Mouse (Mus musculus) thymus, adult 2 months (tissue): ENCODE measurements around the gene Zfp704. TPM values are rescaled to one million over a fixed set of nuclear protein-coding genes. Genes with fewer than 3 reads are reported as not detected.

Source experiments
- DNase-seq: peaks from one replicate; pipeline ENCODE4 v3.0.0; 2021
- H3K27ac ChIP-seq: fragments of 200-500 bp; 2 replicates; pipeline ENCODE4 v1.5.1; 2012; ENCODE audit warnings: low read length, control low read depth; ENCODE audit not compliant: control insufficient read depth, insufficient read depth
- H3K27me3 ChIP-seq: fragments of 200-500 bp; 2 replicates; pipeline ENCODE4 v1.6.1; 2012; ENCODE audit warnings: mild to moderate bottlenecking, low read length, moderate library complexity, mixed read lengths; ENCODE audit not compliant: control insufficient read depth, insufficient read depth
- H3K36me3 ChIP-seq: fragments of 200-500 bp; 2 replicates; pipeline ENCODE4 v1.6.1; 2012; ENCODE audit warnings: mild to moderate bottlenecking, low read length, moderate library complexity; ENCODE audit not compliant: control insufficient read depth, insufficient read depth
- H3K4me1 ChIP-seq: fragments of 200-500 bp; replicated peaks from 2 replicates; pipeline ENCODE4 v1.6.1; 2012; ENCODE audit warnings: low read length; ENCODE audit not compliant: control insufficient read depth, insufficient read depth
- H3K4me3 ChIP-seq: fragments of 200-500 bp; 2 replicates; pipeline ENCODE4 v1.5.1; 2012; ENCODE audit warnings: mild to moderate bottlenecking, low read length, control low read depth, moderate library complexity; ENCODE audit not compliant: control insufficient read depth, insufficient read depth
- CTCF ChIP-seq: fragments of 200-500 bp; IDR thresholded peaks from 2 replicates; pipeline ENCODE4 v1.5.1; 2012; ENCODE audit warnings: mild to moderate bottlenecking, control low read depth, low read length, moderate library complexity, borderline replicate concordance; ENCODE audit not compliant: control insufficient read depth, poor library complexity, insufficient read depth; ENCODE audit errors: extremely low read depth
- POLR2A ChIP-seq: fragments of 200-500 bp; IDR thresholded peaks from 2 replicates; pipeline ENCODE4 v1.6.1; 2012; ENCODE audit warnings: mild to moderate bottlenecking, low read length, control low read depth, moderate library complexity; ENCODE audit not compliant: control insufficient read depth, poor library complexity, insufficient read depth; ENCODE audit errors: extremely low read depth
- WGBS: fragments of 180-500 bp; shearing (Covaris S2); methylation state at CpG from one replicate; pipeline ENCODE4 v1.1.7; 2018; 5-methylcytosine and 5-hydroxymethylcytosine counted together
- polyA plus RNA-seq: library from polyadenylated mRNA; depleted of rRNA; stranded (reverse); fragments of >200 nt; gene quantifications from 2 replicates; pipeline ENCODE4 v1.2.3, GENCODE M21; 2012

The Zfp704 gene
- polyA plus RNA-seq, 1 experiment: 7.4 TPM

- no peak overlapping the region for H3K4me3 ChIP-seq
- 28% methylated on average over 6 of the region's 6 CpGs for WGBS
- DNase-seq: peak; percentile 67
- H3K4me1 ChIP-seq: peaks cover 15% of the 10 kb centered on the region
- TF ChIP-seq POLR2A (no peak), CTCF (no peak)
- no peak overlapping the region for H3K27ac ChIP-seq
- no peaks in the 10 kb centered on the region for H3K27me3 ChIP-seq
- no peaks in the 10 kb centered on the region for H3K36me3 ChIP-seq
These were observed 109.2 kb downstream of the Zfp704 start for GRCm38 (mm10) chr3:9500725-9501124.

- TF ChIP-seq CTCF (no peak), POLR2A (no peak)
- H3K36me3 ChIP-seq: no peaks in the 10 kb centered on the region
- WGBS: 37% methylated on average over 8 of the region's 8 CpGs
- H3K4me3 ChIP-seq: no peak overlapping the region
- no peaks in the 10 kb centered on the region for H3K27me3 ChIP-seq
- H3K4me1 ChIP-seq: peaks cover 13% of the 10 kb centered on the region
- DNase-seq: peak; percentile 22
- peak overlapping the region; percentile 14 for H3K27ac ChIP-seq
These were observed 109.8 kb downstream of the Zfp704 start for GRCm38 (mm10) chr3:9499994-9500553.

- WGBS: 19% methylated on average over 5 of the region's 5 CpGs
- Histone ChIP-seq H3K36me3 (no peaks in the 10 kb centered on the region), H3K27ac (no peak overlapping the region), H3K4me3 (no peak overlapping the region), H3K4me1 (peaks cover 13% of the 10 kb centered on the region), H3K27me3 (no peaks in the 10 kb centered on the region)
- TF ChIP-seq CTCF: no peak
- no peak for TF ChIP-seq POLR2A
- DNase-seq: no peak
These were observed 110.4 kb downstream of the Zfp704 start for GRCm38 (mm10) chr3:9499489-9499888.

GRCm38 (mm10) chr3:9497260-9497659, 112.6 kb downstream of the Zfp704 start:
- no peak for TF ChIP-seq POLR2A
- no peak for TF ChIP-seq CTCF
- Histone ChIP-seq H3K4me3 (no peak overlapping the region), H3K27me3 (no peaks in the 10 kb centered on the region), H3K4me1 (peaks cover 13% of the 10 kb centered on the region), H3K27ac (no peak overlapping the region), H3K36me3 (no peaks in the 10 kb centered on the region)
- DNase-seq: no peak
- WGBS: 76% methylated on average over 5 of the region's 5 CpGs

- no peaks in the 10 kb centered on the region for H3K36me3 ChIP-seq
- no peak for DNase-seq
- peaks cover 2% of the 10 kb centered on the region for H3K4me1 ChIP-seq
- no peak overlapping the region for H3K4me3 ChIP-seq
- WGBS: 98% methylated on average over 4 of the region's 4 CpGs
- no peak overlapping the region for H3K27ac ChIP-seq
- H3K27me3 ChIP-seq: no peaks in the 10 kb centered on the region
- TF ChIP-seq POLR2A (no peak), CTCF (no peak)
These were observed 118.1 kb downstream of the Zfp704 start for GRCm38 (mm10) chr3:9491766-9492283.

- H3K36me3 ChIP-seq: no peaks in the 10 kb centered on the region
- WGBS: 83% methylated on average over 4 of the region's 4 CpGs
- no peak overlapping the region for H3K27ac ChIP-seq
- H3K4me1 ChIP-seq: peaks cover 2% of the 10 kb centered on the region
- no peak overlapping the region for H3K4me3 ChIP-seq
- no peak for TF ChIP-seq CTCF
- TF ChIP-seq POLR2A: no peak
- H3K27me3 ChIP-seq: no peaks in the 10 kb centered on the region
- no peak for DNase-seq
These were observed 122.2 kb downstream of the Zfp704 start for GRCm38 (mm10) chr3:9487644-9488043.
